Comparison of ENCODE assay signal across 23 mouse cellular contexts in the genomic region with DNA sequence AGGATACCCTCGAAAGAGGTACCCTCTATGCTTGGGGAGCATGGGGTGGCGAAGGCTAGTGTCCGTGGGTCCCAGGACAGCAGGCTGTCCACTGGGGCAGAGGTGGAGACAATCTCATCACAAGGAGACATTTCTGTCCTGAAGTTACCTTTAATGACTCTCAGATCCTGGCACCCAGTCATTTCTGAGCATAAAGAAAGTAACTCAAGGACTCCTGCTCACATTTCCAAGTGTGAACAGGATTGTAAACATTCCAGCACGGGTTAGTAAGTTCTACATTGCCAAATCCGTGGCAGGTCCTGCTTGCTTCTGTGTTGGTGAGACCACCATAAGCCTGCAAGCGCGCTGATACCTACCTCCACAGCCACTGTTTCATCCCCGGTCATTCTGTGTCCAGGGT.
"Had no signal": no experiment of that assay in that cellular context is flagged by ENCODE, and none has a peak within 500 bp of the region (broad histone marks: within the 10 kb centered on the region; RNA-seq: fewer than 3 reads in every experiment).

No protein-coding gene starts in this region.

- H3K4me2 ChIP-seq: heart, embryonic 12.5 days; hindbrain, embryonic 12.5 days; hindbrain, embryonic 14.5 days; intestine, embryonic 15.5 days; limb, embryonic 12.5 days had no signal

- H3K27ac ChIP-seq: gastrocnemius, adult 2 months; heart, embryonic 10.5 days; hindbrain, embryonic 10.5 days; hindbrain, embryonic 12.5 days; hindbrain, embryonic 14.5 days; intestine, embryonic 15.5 days; layer of hippocampus, adult 2 months; left cerebral cortex, adult 2 months; limb, embryonic 10.5 days; limb, embryonic 12.5 days had no signal

- H3K27me3 ChIP-seq: heart, embryonic 12.5 days; hindbrain, embryonic 12.5 days; intestine, embryonic 15.5 days; limb, embryonic 12.5 days had no signal

- H3K4me3 ChIP-seq: gastrocnemius, adult 2 months; heart, embryonic 10.5 days; heart, embryonic 12.5 days; hindbrain, embryonic 10.5 days; hindbrain, embryonic 12.5 days; intestine, embryonic 15.5 days; layer of hippocampus, adult 2 months; left cerebral cortex, adult 2 months; limb, embryonic 10.5 days; limb, embryonic 12.5 days had no signal

- DNase-seq: gastrocnemius, adult 2 months; gastrocnemius, postnatal 10 days; gastrocnemius, postnatal 25 days; heart, postnatal 10 days; heart, postnatal 4 days; kidney, adult 18-20 months; kidney, adult 8-10 months; kidney, postnatal 10 days; kidney, postnatal 25 days; kidney, postnatal 4 days; liver had no signal

- H3K4me1 ChIP-seq: hindbrain, embryonic 10.5 days; hindbrain, embryonic 12.5 days; intestine, embryonic 15.5 days; limb, embryonic 10.5 days; limb, embryonic 12.5 days had no signal

- H3K9me3 ChIP-seq: heart, embryonic 10.5 days; heart, embryonic 12.5 days; hindbrain, embryonic 10.5 days; hindbrain, embryonic 12.5 days; intestine, embryonic 15.5 days; limb, embryonic 10.5 days; limb, embryonic 12.5 days had no signal

- ATAC-seq: inflammation-experienced regulatory T-cells, adult 6 months; intestine, embryonic 15.5 days; intestine, postnatal 0 days had no signal

- H3K9ac ChIP-seq: heart, embryonic 12.5 days; hindbrain, embryonic 12.5 days; hindbrain, embryonic 14.5 days; intestine, embryonic 15.5 days; limb, embryonic 12.5 days had no signal

- H3K36me3 ChIP-seq: heart, embryonic 10.5 days; heart, embryonic 12.5 days; hindbrain, embryonic 10.5 days; intestine, embryonic 15.5 days; limb, embryonic 10.5 days; limb, embryonic 12.5 days had no signal
